Mouse (Mus musculus) kidney, postnatal 36 days (tissue): ENCODE measurements around the gene Kifap3.
A peak's percentile ranks its signal among the peaks of the same experiment; 100 is the strongest.

Experiments used
- DNase-seq, 2 experiments: peaks; one replicate each; pipeline ENCODE4 v3.0.0; 2021 to 2022; ENCODE audit warnings: mixed read lengths in 2 of 2

The Kifap3 gene

GRCm38 (mm10) chr1:163898291-163898764, 118.9 kb downstream of the Kifap3 start:
- no peak for DNase-seq

- no peak for DNase-seq
Measured at GRCm38 (mm10) chr1:163899575-163899974, 120.2 kb downstream of the Kifap3 start.

- no peak for DNase-seq
Measured at GRCm38 (mm10) chr1:163900168-163900567, 120.8 kb downstream of the Kifap3 start.

- no peak for DNase-seq
Measured at GRCm38 (mm10) chr1:163903411-163903810, 124.0 kb downstream of the Kifap3 start.

GRCm38 (mm10) chr1:163907007-163907811, 127.8 kb downstream of the Kifap3 start:
- no peak for DNase-seq

- DNase-seq = no peak
Measured at GRCm38 (mm10) chr1:163908389-163908788, 129.0 kb downstream of the Kifap3 start.

- peak; percentile 41 to 52 for DNase-seq
Measured at GRCm38 (mm10) chr1:163910343-163910742, 131.0 kb downstream of the Kifap3 start.

GRCm38 (mm10) chr1:163910785-163911184, 131.4 kb downstream of the Kifap3 start:
- no peak for DNase-seq

- DNase-seq = no peak
Measured at GRCm38 (mm10) chr1:163911981-163912380, 132.6 kb downstream of the Kifap3 start.

GRCm38 (mm10) chr1:163917349-163918160, 138.2 kb downstream of the Kifap3 start:
- no peak for DNase-seq

GRCm38 (mm10) chr1:163924093-163924492, 144.7 kb downstream of the Kifap3 start:
- DNase-seq = no peak

- no peak for DNase-seq
Measured at GRCm38 (mm10) chr1:163928846-163929245, 149.5 kb downstream of the Kifap3 start, which contains the start of gene Scyl3. TSS of gene Scyl3 (plus strand) at chr1:163929100.

GRCm38 (mm10) chr1:163929636-163930457, 150.5 kb downstream of the Kifap3 start:
- peak; percentile 90 to 94 for DNase-seq

GRCm38 (mm10) chr1:163930458-163930794, 151.0 kb downstream of the Kifap3 start:
- peak in 1 of 2 experiments; percentile 4 for DNase-seq

GRCm38 (mm10) chr1:163931801-163932200, 152.4 kb downstream of the Kifap3 start:
- no peak for DNase-seq

GRCm38 (mm10) chr1:163934591-163934990, 155.2 kb downstream of the Kifap3 start:
- DNase-seq = no peak

- no peak for DNase-seq
Measured at GRCm38 (mm10) chr1:163942056-163942455, 162.7 kb downstream of the Kifap3 start.

- peak; percentile 60 to 63 for DNase-seq
Measured at GRCm38 (mm10) chr1:163953396-163953795, 174.0 kb downstream of the Kifap3 start.

GRCm38 (mm10) chr1:163958036-163958435, 178.7 kb downstream of the Kifap3 start:
- no peak for DNase-seq

GRCm38 (mm10) chr1:163964008-163964689, 184.8 kb downstream of the Kifap3 start:
- DNase-seq = no peak
